ENCODE assay signal across 13 mouse cellular contexts in the genomic region with DNA sequence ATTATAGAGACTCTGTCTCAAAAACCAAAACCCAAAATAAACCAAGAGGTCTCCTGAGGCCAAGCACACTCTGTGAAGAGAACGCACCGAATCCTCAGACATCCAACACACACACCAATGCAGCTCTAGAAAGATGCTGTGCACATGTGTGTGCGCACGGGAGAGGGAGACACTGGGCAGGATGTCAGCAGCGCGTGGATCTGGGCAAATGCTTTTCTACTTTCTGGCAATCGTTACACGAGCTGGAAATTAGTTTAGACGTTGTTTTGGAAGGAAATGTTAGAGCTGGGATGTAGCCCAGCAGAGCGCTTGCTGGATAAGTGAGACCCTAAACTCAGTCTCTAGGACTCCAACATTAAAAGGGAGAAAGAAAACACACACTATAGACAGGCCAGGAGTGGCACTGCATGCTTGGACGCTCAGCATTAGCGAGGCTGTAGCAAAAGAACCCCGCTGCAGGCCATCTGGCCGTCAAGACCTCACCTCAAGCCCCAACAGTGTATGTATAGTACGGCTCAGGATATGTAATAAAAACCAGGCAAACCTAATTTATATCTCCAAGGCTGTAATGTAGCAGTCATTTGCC. TPM values are rescaled to one million over a fixed set of nuclear protein-coding genes. Genes with fewer than 3 reads are reported as not detected.
A peak's percentile ranks its signal among the peaks of the same experiment; 100 is the strongest.
DNase-seq lines count a peak whose midpoint lies in the region; ATAC-seq and TF ChIP-seq lines count a peak whose summit lies in the region.
"Had no signal": no experiment of that assay in that cellular context is flagged by ENCODE, and none has a peak within 500 bp of the region (broad histone marks: within the 10 kb centered on the region; RNA-seq: fewer than 3 reads in every experiment).

No protein-coding gene starts in this region.

- peak; percentile 59 for ATAC-seq in forebrain, embryonic 16.5 days
- ATAC-seq in forebrain, embryonic 13.5 days, result no peak
- ATAC-seq in hindbrain, postnatal 0 days, result peak; percentile 39
- ATAC-seq in hindbrain, embryonic 12.5 days (ENCODE audit: low FRiP score), result no peak
- no peak for ATAC-seq in megakaryocyte progenitor cell, adult 5-6 weeks (replicated peaks; ENCODE audit: poor library complexity)
- ATAC-seq: CD4-positive, CD25-positive, alpha-beta regulatory T cell, adult 4 months; lung, postnatal 0 days had no signal

- H3K27ac ChIP-seq in forebrain, embryonic 16.5 days (ENCODE audit: low read length), result no peak overlapping the region
- no peak overlapping the region for H3K27ac ChIP-seq in forebrain, embryonic 13.5 days
- peak overlapping the region; percentile 36; the same call in 1 of the 2 replicates for H3K27ac ChIP-seq in hindbrain, postnatal 0 days
- no peak overlapping the region for H3K27ac ChIP-seq in hindbrain, embryonic 12.5 days
- H3K27ac ChIP-seq: embryonic facial prominence, embryonic 12.5 days; midbrain, embryonic 12.5 days had no signal

- H3K9ac ChIP-seq in forebrain, embryonic 16.5 days (replicated peaks; ENCODE audit: low read depth, low read length), result no peak overlapping the region
- no peak overlapping the region for H3K9ac ChIP-seq in forebrain, embryonic 13.5 days
- no peak overlapping the region for H3K9ac ChIP-seq in hindbrain, postnatal 0 days (replicated peaks; ENCODE audit: low read length)
- no peak overlapping the region for H3K9ac ChIP-seq in hindbrain, embryonic 12.5 days
- H3K9ac ChIP-seq: embryonic facial prominence, embryonic 12.5 days; midbrain, embryonic 12.5 days had no signal

- 57% methylated on average over 15 of the region's 15 CpGs for WGBS in forebrain, embryonic 16.5 days
- 72% methylated on average over 15 of the region's 15 CpGs for WGBS in forebrain, embryonic 13.5 days
- WGBS in hindbrain, postnatal 0 days, result 61% methylated on average over 15 of the region's 15 CpGs
- 89% methylated on average over 15 of the region's 15 CpGs for WGBS in hindbrain, embryonic 12.5 days

- H3K9me3 ChIP-seq in forebrain, embryonic 16.5 days (ENCODE audit: control insufficient read depth, low read length), result no peaks in the 10 kb centered on the region
- H3K9me3 ChIP-seq in forebrain, embryonic 13.5 days (replicated peaks), result no peaks in the 10 kb centered on the region
- H3K9me3 ChIP-seq in hindbrain, postnatal 0 days (ENCODE audit: low read length), result no peaks in the 10 kb centered on the region
- no peaks in the 10 kb centered on the region for H3K9me3 ChIP-seq in hindbrain, embryonic 12.5 days (replicated peaks)
- H3K9me3 ChIP-seq: embryonic facial prominence, embryonic 12.5 days; midbrain, embryonic 12.5 days had no signal

- DNase-seq in hindbrain, postnatal 0 days (ENCODE audit: low spot score), result peak; percentile 44
- peak; percentile 19 for DNase-seq in MN1 (ENCODE audit: low spot score)
- DNase-seq in cerebellum, postnatal 14 days, result peak; percentile 68 to 76
- no peak for DNase-seq in embryo, embryonic 9.5 days (ENCODE audit: extremely low spot score)
- DNase-seq: kidney, postnatal 14 days had no signal

- peaks cover 13% of the 10 kb centered on the region; the same call in 1 of the 2 replicates for H3K36me3 ChIP-seq in forebrain, embryonic 16.5 days (ENCODE audit: control insufficient read depth, insufficient read depth)
- peaks cover 77% of the 10 kb centered on the region for H3K36me3 ChIP-seq in forebrain, embryonic 13.5 days (ENCODE audit: poor library complexity, severe bottlenecking)
- H3K36me3 ChIP-seq in hindbrain, postnatal 0 days (ENCODE audit: insufficient read depth, low read length), result peaks cover 40% of the 10 kb centered on the region; the same call in 1 of the 2 replicates
- peaks cover 76% of the 10 kb centered on the region for H3K36me3 ChIP-seq in hindbrain, embryonic 12.5 days

- H3K4me2 ChIP-seq in forebrain, embryonic 16.5 days (ENCODE audit: low read length), result no peak overlapping the region
- no peak overlapping the region for H3K4me2 ChIP-seq in forebrain, embryonic 13.5 days
- no peak overlapping the region for H3K4me2 ChIP-seq in hindbrain, postnatal 0 days (ENCODE audit: low read depth, low read length)
- H3K4me2 ChIP-seq in hindbrain, embryonic 12.5 days (replicated peaks), result no peak overlapping the region
- H3K4me2 ChIP-seq: embryonic facial prominence, embryonic 12.5 days; midbrain, embryonic 12.5 days had no signal

- peaks cover 9% of the 10 kb centered on the region for H3K4me1 ChIP-seq in forebrain, embryonic 16.5 days (replicated peaks; ENCODE audit: control insufficient read depth, insufficient read depth, low read length)
- H3K4me1 ChIP-seq in forebrain, embryonic 13.5 days, result no peaks in the 10 kb centered on the region
- H3K4me1 ChIP-seq in hindbrain, postnatal 0 days (ENCODE audit: insufficient read depth, low read length), result no peaks in the 10 kb centered on the region
- H3K4me1 ChIP-seq in hindbrain, embryonic 12.5 days, result no peaks in the 10 kb centered on the region
- H3K4me1 ChIP-seq: embryonic facial prominence, embryonic 12.5 days; midbrain, embryonic 12.5 days had no signal

- no peaks in the 10 kb centered on the region for H3K27me3 ChIP-seq in forebrain, embryonic 16.5 days (replicated peaks; ENCODE audit: control insufficient read depth, insufficient read depth, low read length)
- H3K27me3 ChIP-seq in forebrain, embryonic 13.5 days, result no peaks in the 10 kb centered on the region
- no peaks in the 10 kb centered on the region for H3K27me3 ChIP-seq in hindbrain, postnatal 0 days (ENCODE audit: insufficient read depth, low read length)
- H3K27me3 ChIP-seq in hindbrain, embryonic 12.5 days, result no peaks in the 10 kb centered on the region
- H3K27me3 ChIP-seq: embryonic facial prominence, embryonic 12.5 days; midbrain, embryonic 12.5 days had no signal

- no peak overlapping the region for H3K4me3 ChIP-seq in forebrain, embryonic 16.5 days (replicated peaks; ENCODE audit: low read length)
- H3K4me3 ChIP-seq in forebrain, embryonic 13.5 days, result no peak overlapping the region
- no peak overlapping the region for H3K4me3 ChIP-seq in hindbrain, postnatal 0 days (ENCODE audit: low read length)
- H3K4me3 ChIP-seq in hindbrain, embryonic 12.5 days, result no peak overlapping the region
- H3K4me3 ChIP-seq: embryonic facial prominence, embryonic 12.5 days; midbrain, embryonic 12.5 days had no signal

- peak; percentile 29 for TF ChIP-seq CTCF in hindbrain, postnatal 0 days (IDR thresholded peaks at IDR 0.05; ENCODE audit: low read depth)

RNA-seq across cellular contexts. Expression of a gene that starts 44.4 kb away (rescaled TPM):
- 33.6 and 39.9 TPM in 2 replicates for polyA plus RNA-seq in forebrain, embryonic 16.5 days (2015; fragmentation: Nextera tagmentation; extraction: Ambion mirVana)
- polyA plus RNA-seq in forebrain, embryonic 13.5 days (2015; fragmentation: Nextera tagmentation; extraction: Ambion mirVana), result 25.1 and 34.0 TPM in 2 replicates
- total RNA-seq in hindbrain, postnatal 0 days (2014; rRNA removed), result 229 and 236 TPM in 2 replicates
- polyA plus RNA-seq in hindbrain, postnatal 0 days (2015; fragmentation: Nextera tagmentation; extraction: Ambion mirVana), result 28.4 and 30.4 TPM in 2 replicates
- 43.2 and 44.8 TPM in 2 replicates for polyA plus RNA-seq in hindbrain, embryonic 12.5 days (2016; fragmentation: Nextera tagmentation; extraction: Ambion mirVana)
- 1.5 and 5.4 TPM in 2 replicates for total RNA-seq in megakaryocyte progenitor cell, adult 5-6 weeks (2015)
- 2.9 and 5.2 TPM in 2 replicates for total RNA-seq in megakaryocyte progenitor cell, adult 5-6 weeks (2017)

Comparison
In these comparisons a context has a peak if more than half of its experiments do, and no peak if none do; other contexts are left out.
1. ATAC-seq: peak in forebrain, embryonic 16.5 days (single experiment) and hindbrain, postnatal 0 days (single experiment); none in forebrain, embryonic 13.5 days (single experiment), hindbrain, embryonic 12.5 days (single experiment) and megakaryocyte progenitor cell, adult 5-6 weeks (single experiment).